Mouse (Mus musculus) liver, embryonic 14.5 days (tissue): ENCODE measurements around the gene Ptgs2.

ENCODE experiments used
- CTCF ChIP-seq: IDR thresholded peaks from 2 replicates; pipeline ENCODE4 v1.5.1; 2016; ENCODE audit warnings: antibody characterized with exemption, low read depth, control low read depth
- EP300 ChIP-seq: IDR thresholded peaks from 2 replicates; pipeline ENCODE4 v1.6.1; 2016; ENCODE audit warnings: antibody characterized with exemption, low read depth

DNA sequence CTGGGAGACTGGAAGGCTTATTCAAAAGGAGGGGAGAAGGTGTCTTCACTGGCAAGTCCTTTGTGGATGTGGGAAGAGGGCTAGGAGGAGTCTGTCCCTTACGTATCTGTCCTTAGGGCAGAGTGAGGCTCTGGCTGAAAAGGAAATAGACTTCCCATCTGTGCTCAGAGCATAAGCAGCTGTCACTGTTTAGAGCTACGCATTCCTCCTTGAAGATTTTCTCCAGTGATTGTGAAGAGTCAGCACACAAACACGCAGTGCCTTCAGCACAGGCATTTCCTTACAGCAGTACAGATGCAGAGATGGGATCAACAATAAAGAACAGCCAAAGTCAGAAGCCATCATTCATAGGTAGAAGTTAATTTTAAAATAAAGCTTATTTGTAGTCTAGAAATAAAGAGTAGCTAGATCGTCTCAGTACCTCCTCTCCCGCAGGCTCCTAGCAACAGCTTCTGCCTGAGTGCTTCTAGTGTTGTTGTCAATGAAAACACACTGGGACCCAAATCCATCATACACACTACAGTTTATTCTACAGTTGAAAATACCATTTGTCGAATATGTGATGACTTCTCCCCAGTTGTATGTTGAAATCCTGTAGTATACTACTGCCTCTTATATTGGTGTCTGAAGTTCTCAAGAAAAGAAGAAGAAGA, 10.7 kb upstream of the Ptgs2 start:
- TF ChIP-seq CTCF: no peak
- TF ChIP-seq EP300: no peak
